Mouse (Mus musculus): ENCODE results near the gene Vmn1r125. TPM values are rescaled to one million over a fixed set of nuclear protein-coding genes. Genes with fewer than 3 reads are reported as not detected.
"Not testable (repeated sequence)": the region's sequence is repeated elsewhere in the genome, so short reads cannot be mapped to it uniquely, and the experiment has no call there.

Gene Vmn1r125
- not detected in 2 replicates for polyA plus RNA-seq (2012; rRNA removed)

DNA sequence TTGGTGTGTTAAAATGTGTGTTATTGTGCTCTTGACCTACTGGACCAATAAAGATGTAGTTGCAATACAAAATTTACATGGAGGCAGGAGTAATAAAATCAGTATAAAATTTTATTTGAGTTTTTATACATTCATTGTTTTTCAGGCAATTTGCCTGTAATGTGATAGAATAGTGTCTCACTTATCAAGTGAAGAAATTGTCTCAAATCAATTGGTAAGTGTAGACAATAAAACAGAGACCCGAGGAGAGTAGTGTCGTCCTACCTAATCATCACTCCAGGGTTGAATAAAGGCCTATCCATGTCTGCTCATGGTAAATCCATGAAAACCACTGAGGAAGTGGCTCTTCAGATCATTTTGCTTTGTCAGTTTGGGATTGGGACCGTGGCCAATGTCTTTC lies at the start of gene Vmn1r125:
Vmn1r125 (plus strand) TSS at position 301 of the 400 bp plus-strand sequence.
- not testable (repeated sequence) for H3K36me3 ChIP-seq (ENCODE audit: control insufficient read depth, insufficient read depth, low read length); DNase-seq; H3K27ac ChIP-seq (ENCODE audit: control insufficient read depth, insufficient read depth, low read length); H3K4me3 ChIP-seq (ENCODE audit: control insufficient read depth, insufficient read depth, low read length); H3K4me1 ChIP-seq (replicated peaks; ENCODE audit: control insufficient read depth, insufficient read depth, low read length); H3K27me3 ChIP-seq (ENCODE audit: control insufficient read depth, insufficient read depth, low read length)
- 60% methylated on average over 3 of the region's 3 CpGs for WGBS

DNA sequence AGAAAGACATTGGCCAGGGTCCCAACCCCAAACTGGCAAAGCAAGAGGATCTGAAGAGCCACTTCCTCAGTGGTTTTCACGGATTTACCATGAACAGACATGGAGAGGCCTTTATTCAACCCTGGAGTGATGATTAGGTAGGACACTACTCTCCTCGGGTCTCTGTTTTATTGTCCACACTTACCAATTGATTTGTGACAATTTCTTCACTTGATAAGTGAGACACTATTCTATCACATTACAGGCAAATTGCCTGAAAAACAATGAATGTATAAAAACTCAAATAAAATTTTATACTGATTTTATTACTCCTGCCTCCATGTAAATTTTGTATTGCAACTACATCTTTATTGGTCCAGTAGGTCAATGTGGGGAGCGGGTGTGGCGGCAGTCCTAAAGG lies 11.5 kb upstream of the Vmn1r125 start, which contains the start of gene Vmn1r124:
Vmn1r124 (minus strand) TSS at position 101 of the 400 bp plus-strand sequence.
- H3K36me3 ChIP-seq (ENCODE audit: control insufficient read depth, insufficient read depth, low read length); H3K27me3 ChIP-seq (ENCODE audit: control insufficient read depth, insufficient read depth, low read length); DNase-seq; H3K4me3 ChIP-seq (ENCODE audit: control insufficient read depth, insufficient read depth, low read length); H3K27ac ChIP-seq (ENCODE audit: control insufficient read depth, insufficient read depth, low read length); H3K4me1 ChIP-seq (replicated peaks; ENCODE audit: control insufficient read depth, insufficient read depth, low read length): not testable (repeated sequence)
- 81% methylated on average over 4 of the region's 4 CpGs for WGBS

DNA sequence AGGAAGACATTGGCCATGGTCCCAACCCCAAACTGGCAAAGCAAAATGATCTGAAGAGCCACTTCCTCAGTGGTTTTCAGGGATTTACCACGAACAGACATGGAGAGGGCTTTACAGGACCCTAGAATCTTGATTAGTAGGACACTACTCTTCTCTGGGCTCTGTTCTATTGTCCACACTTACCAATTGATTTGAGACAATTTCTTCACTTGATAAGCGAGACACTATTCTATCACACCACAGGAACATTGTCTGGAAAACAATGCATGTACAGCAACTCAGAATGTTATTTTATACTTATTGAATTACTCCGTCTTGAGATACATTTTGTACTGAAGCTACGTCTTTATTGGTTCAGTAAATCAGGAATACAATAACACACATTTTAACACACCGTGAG lies 29.4 kb downstream of the Vmn1r125 start, which contains the start of gene Vmn1r126:
Vmn1r126 (minus strand) TSS at position 101 of the 400 bp plus-strand sequence.
- H3K27ac ChIP-seq (ENCODE audit: control insufficient read depth, insufficient read depth, low read length); H3K36me3 ChIP-seq (ENCODE audit: control insufficient read depth, insufficient read depth, low read length); H3K4me1 ChIP-seq (replicated peaks; ENCODE audit: control insufficient read depth, insufficient read depth, low read length); H3K27me3 ChIP-seq (ENCODE audit: control insufficient read depth, insufficient read depth, low read length); DNase-seq; H3K4me3 ChIP-seq (ENCODE audit: control insufficient read depth, insufficient read depth, low read length): not testable (repeated sequence)
- WGBS, result no CpG with 5 or more reads among the region's 5 CpGs

DNA sequence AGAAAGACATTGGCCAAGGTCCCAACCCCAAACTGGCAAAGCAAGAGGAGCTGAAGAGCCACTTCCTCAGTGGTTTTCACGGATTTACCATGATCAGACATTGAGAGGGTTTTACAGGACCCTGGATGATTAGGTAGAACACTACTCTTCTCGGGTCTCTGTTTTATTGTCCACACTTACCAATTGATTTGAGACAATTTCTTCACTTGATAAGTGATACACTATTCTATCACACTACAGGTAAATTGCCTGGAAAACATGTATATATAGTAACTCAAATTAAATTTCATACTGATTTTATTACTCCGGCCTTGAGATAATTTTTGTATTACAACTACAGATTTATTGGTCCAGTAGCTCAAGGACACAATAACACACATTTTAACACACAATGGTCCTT lies 47.8 kb downstream of the Vmn1r125 start, which contains the start of gene Vmn1r127:
Vmn1r127 (minus strand) TSS at position 101 of the 400 bp plus-strand sequence.
- H3K4me1 ChIP-seq (replicated peaks; ENCODE audit: control insufficient read depth, insufficient read depth, low read length); H3K27me3 ChIP-seq (ENCODE audit: control insufficient read depth, insufficient read depth, low read length); DNase-seq; H3K36me3 ChIP-seq (ENCODE audit: control insufficient read depth, insufficient read depth, low read length); H3K27ac ChIP-seq (ENCODE audit: control insufficient read depth, insufficient read depth, low read length); H3K4me3 ChIP-seq (ENCODE audit: control insufficient read depth, insufficient read depth, low read length): not testable (repeated sequence)
- WGBS, result no CpG with 5 or more reads among the region's 3 CpGs

Other genes with a start within 250 kb of the Vmn1r125 start
- gene Vmn1r120, start 218.4 kb upstream of the Vmn1r125 start, polyA plus RNA-seq (2012; rRNA removed), result not detected in 2 replicates
- not detected in 2 replicates for gene Vmn1r121, start 173.7 kb upstream of the Vmn1r125 start, polyA plus RNA-seq (2012; rRNA removed)
- not detected in 2 replicates for gene Vmn1r122, start 138.1 kb upstream of the Vmn1r125 start, polyA plus RNA-seq (2012; rRNA removed)
- not detected in 2 replicates for gene Vmn1r123, start 110.0 kb upstream of the Vmn1r125 start, polyA plus RNA-seq (2012; rRNA removed)
- not detected in 2 replicates for gene Gm5157, start 81.8 kb upstream of the Vmn1r125 start, polyA plus RNA-seq (2012; rRNA removed)
- gene Vmn1r124, start 11.6 kb upstream of the Vmn1r125 start, polyA plus RNA-seq (2012; rRNA removed), result not detected in 2 replicates
- not detected in 2 replicates for gene Vmn1r126, start 29.3 kb downstream of the Vmn1r125 start, polyA plus RNA-seq (2012; rRNA removed)
- not detected in 2 replicates for gene Vmn1r127, start 47.7 kb downstream of the Vmn1r125 start, polyA plus RNA-seq (2012; rRNA removed)
- not detected in 2 replicates for gene Vmn1r128, start 77.2 kb downstream of the Vmn1r125 start, polyA plus RNA-seq (2012; rRNA removed)
- gene Vmn1r129, start 89.1 kb downstream of the Vmn1r125 start, polyA plus RNA-seq (2012; rRNA removed), result not detected in 2 replicates
- not detected in 2 replicates for gene Gm6882, start 160.6 kb downstream of the Vmn1r125 start, polyA plus RNA-seq (2012; rRNA removed)
- gene Vmn1r130, start 239.6 kb downstream of the Vmn1r125 start, polyA plus RNA-seq (2012; rRNA removed), result not detected in 2 replicates